In genomic region chr9:102625401-102625982, GRCm38 (mm10) we compare ENCODE assay signal across 8 mouse cellular contexts. TPM values are rescaled to one million over a fixed set of nuclear protein-coding genes. Genes with fewer than 3 reads are reported as not detected.
A peak's percentile ranks its signal among the peaks of the same experiment; 100 is the strongest.
DNase-seq lines count a peak whose midpoint lies in the region; ATAC-seq and TF ChIP-seq lines count a peak whose summit lies in the region.

No protein-coding gene starts in this region.

- H3K36me3 ChIP-seq in kidney, adult 2 months (ENCODE audit: control insufficient read depth, insufficient read depth, low read length) = no peaks in the 10 kb centered on the region
- H3K36me3 ChIP-seq in hindbrain, embryonic 11.5 days (ENCODE audit: control insufficient read depth, insufficient read depth, low read length) = no peaks in the 10 kb centered on the region

- H3K4me1 ChIP-seq in kidney, adult 2 months (ENCODE audit: control insufficient read depth, insufficient read depth, low read length) = peaks cover 14% of the 10 kb centered on the region
- peaks cover 3% of the 10 kb centered on the region; the same call in 1 of the 2 replicates for H3K4me1 ChIP-seq in hindbrain, embryonic 11.5 days (replicated peaks; ENCODE audit: control insufficient read depth, insufficient read depth, low read length)

- DNase-seq in kidney, adult 2 months = no peak
- no peak for DNase-seq in kidney, adult 11 months
- DNase-seq in CD4-positive, CD25-positive, alpha-beta regulatory T cell, adult 2 months (ENCODE audit: low read depth, low spot score) = peak; percentile 69
- DNase-seq in brain, adult 2 months (ENCODE audit: low read depth, low spot score) = peak; percentile 65
- peak; percentile 72 for DNase-seq in hindbrain, embryonic 11.5 days (ENCODE audit: low spot score)
- DNase-seq in frontal cortex, postnatal 25 days (ENCODE audit: low spot score in 2 of 2) = no peak
- DNase-seq in kidney, postnatal 36 days = no peak

- H3K4me3 ChIP-seq in kidney, adult 2 months (ENCODE audit: insufficient read depth, low read depth, low read length) = peak overlapping the region; percentile 74
- peak overlapping the region; percentile 85 for H3K4me3 ChIP-seq in hindbrain, embryonic 11.5 days (ENCODE audit: low read depth, low read length)

- peak overlapping the region; percentile 99 for H3K9ac ChIP-seq in hindbrain, embryonic 11.5 days (ENCODE audit: low read depth, low read length)

- H3K27me3 ChIP-seq in kidney, adult 2 months (replicated peaks; ENCODE audit: control insufficient read depth, insufficient read depth, low read length) = no peaks in the 10 kb centered on the region
- H3K27me3 ChIP-seq in hindbrain, embryonic 11.5 days (ENCODE audit: control insufficient read depth, insufficient read depth, low read length) = no peaks in the 10 kb centered on the region

- peak overlapping the region; percentile 83 for H3K27ac ChIP-seq in kidney, adult 2 months (ENCODE audit: insufficient read depth, low read depth, low read length)
- peak overlapping the region; percentile 96 for H3K27ac ChIP-seq in hindbrain, embryonic 11.5 days (ENCODE audit: low read depth, low read length)

- no peak for TF ChIP-seq CTCF in kidney, adult 2 months (conservative IDR thresholded peaks at IDR 0.05; ENCODE audit: insufficient read depth, insufficient read length, low read depth, low read length)

- under 1% methylated on average over 27 of the region's 27 CpGs for WGBS in kidney, adult 2 months
- WGBS in hindbrain, embryonic 11.5 days = under 1% methylated on average over 24 of the region's 27 CpGs

- no peak for TF ChIP-seq POLR2A in kidney, adult 2 months (IDR thresholded peaks at IDR 0.05; ENCODE audit: low read depth, low read length)

- peak; percentile 81 for ATAC-seq in hindbrain, embryonic 11.5 days (ENCODE audit: low FRiP score)
- ATAC-seq in megakaryocyte progenitor cell, adult 5-6 weeks (replicated peaks; ENCODE audit: poor library complexity) = peak; percentile 10

- no peaks in the 10 kb centered on the region for H3K9me3 ChIP-seq in hindbrain, embryonic 11.5 days (ENCODE audit: control insufficient read depth, low read length)

- peak overlapping the region; percentile 81 for H3K4me2 ChIP-seq in hindbrain, embryonic 11.5 days (replicated peaks; ENCODE audit: low read depth, low read length)

RNA-seq across cellular contexts. Expression of gene Anapc13, which starts 0.6 kb away (rescaled TPM):
- polyA plus RNA-seq in kidney, adult 2 months (2012; rRNA removed) = 136 and 225 TPM in 2 replicates
- 160 and 165 TPM in 2 replicates for polyA plus RNA-seq in hindbrain, embryonic 11.5 days (2014; fragmentation: Nextera tagmentation; extraction: Ambion mirVana)
- 105 and 118 TPM in 2 replicates for total RNA-seq in megakaryocyte progenitor cell, adult 5-6 weeks (2015)
- 107 and 125 TPM in 2 replicates for total RNA-seq in megakaryocyte progenitor cell, adult 5-6 weeks (2017)

RNA-seq across cellular contexts. Expression of gene Cep63, which starts 0.8 kb away (rescaled TPM):
- 3.7 and 6.9 TPM in 2 replicates for polyA plus RNA-seq in kidney, adult 2 months (2012; rRNA removed)
- 55.7 and 57.1 TPM in 2 replicates for polyA plus RNA-seq in hindbrain, embryonic 11.5 days (2014; fragmentation: Nextera tagmentation; extraction: Ambion mirVana)
- total RNA-seq in megakaryocyte progenitor cell, adult 5-6 weeks (2015) = 26.0 and 43.3 TPM in 2 replicates
- 30.0 and 40.8 TPM in 2 replicates for total RNA-seq in megakaryocyte progenitor cell, adult 5-6 weeks (2017)

Comparison
In these comparisons a context has a peak if more than half of its experiments do, and no peak if none do; other contexts are left out.
1. DNase-seq: peak in CD4-positive, CD25-positive, alpha-beta regulatory T cell, adult 2 months (single experiment), brain, adult 2 months (single experiment) and hindbrain, embryonic 11.5 days (single experiment); none in kidney, adult 2 months (single experiment), kidney, adult 11 months (single experiment), frontal cortex, postnatal 25 days (0 of 2) and kidney, postnatal 36 days (0 of 2).